Mouse (Mus musculus) stomach, postnatal 0 days (tissue): ENCODE measurements around the gene Klhl15. TPM values are rescaled to one million over a fixed set of nuclear protein-coding genes. Genes with fewer than 3 reads are reported as not detected.
A peak's percentile ranks its signal among the peaks of the same experiment; 100 is the strongest.

Experiments
- ATAC-seq: fragments of 200-750 bp; cut with Nextera tagmentation; 2 replicates; pipeline ENCODE4 v1.8.0; 2017; ENCODE audit not compliant: low FRiP score, low TSS enrichment
- DNase-seq: peaks from one replicate; pipeline ENCODE4 v3.0.0-alpha.2; 2016; ENCODE audit warnings: low spot score
- H3K27ac ChIP-seq: fragments of 300-500 bp; sonication (generic); replicated peaks from 2 replicates; pipeline ENCODE4 v1.5.1; 2014; ENCODE audit warnings: mild to moderate bottlenecking, control low read depth
- H3K27me3 ChIP-seq: fragments of 300-500 bp; sonication (generic); 2 replicates; pipeline ENCODE4 v1.6.1; 2014; ENCODE audit warnings: low read length; ENCODE audit not compliant: control insufficient read depth, insufficient read depth
- H3K36me3 ChIP-seq: fragments of 300-500 bp; sonication (generic); 2 replicates; pipeline ENCODE4 v1.6.1; 2014; ENCODE audit warnings: low read length, mixed read lengths; ENCODE audit not compliant: control insufficient read depth, insufficient read depth
- H3K4me1 ChIP-seq: fragments of 300-500 bp; sonication (generic); replicated peaks from 2 replicates; pipeline ENCODE4 v1.6.1; 2014; ENCODE audit warnings: antibody characterized with exemption; ENCODE audit not compliant: control insufficient read depth, insufficient read depth
- H3K4me2 ChIP-seq: fragments of 300-500 bp; sonication (generic); replicated peaks from 2 replicates; pipeline ENCODE4 v1.6.1; 2014; ENCODE audit warnings: low read depth, mild to moderate bottlenecking, control low read depth, moderate library complexity
- H3K4me3 ChIP-seq: fragments of 300-500 bp; sonication (generic); 2 replicates; pipeline ENCODE4 v1.5.1; 2014; ENCODE audit warnings: low read depth, low read length, control low read depth
- H3K9ac ChIP-seq: fragments of 300-500 bp; sonication (generic); 2 replicates; pipeline ENCODE4 v1.6.1; 2014; ENCODE audit warnings: mild to moderate bottlenecking, low read length, control low read depth, mixed read lengths
- H3K9me3 ChIP-seq: fragments of 300-500 bp; sonication (generic); 2 replicates; pipeline ENCODE4 v1.6.1; 2016; ENCODE audit warnings: low read length; ENCODE audit not compliant: control insufficient read depth
- CTCF ChIP-seq: IDR thresholded peaks from 2 replicates; pipeline ENCODE4 v1.5.1; 2016; ENCODE audit warnings: antibody characterized with exemption, low read depth, mild to moderate bottlenecking, moderate library complexity
- EP300 ChIP-seq: optimal IDR thresholded peaks from 2 replicates; pipeline ENCODE3; 2016; ENCODE audit warnings: antibody characterized with exemption
- WGBS: fragments of 180-500 bp; shearing (Covaris S2); extraction: QIAGEN DNeasy Blood & Tissue Kit; methylation state at CpG from one replicate; pipeline ENCODE4 v1.1.7; 2014; 5-methylcytosine and 5-hydroxymethylcytosine counted together
- polyA plus RNA-seq: library from polyadenylated mRNA; unstranded; fragments of >200 nt; fragmentation: Nextera tagmentation; extraction: Ambion mirVana; gene quantifications from 2 replicates; pipeline ENCODE4 v1.2.1, GENCODE M21; 2015

Klhl15 gene
- polyA plus RNA-seq, 1 experiment from 2014 or later: 5.9 TPM

DNA sequence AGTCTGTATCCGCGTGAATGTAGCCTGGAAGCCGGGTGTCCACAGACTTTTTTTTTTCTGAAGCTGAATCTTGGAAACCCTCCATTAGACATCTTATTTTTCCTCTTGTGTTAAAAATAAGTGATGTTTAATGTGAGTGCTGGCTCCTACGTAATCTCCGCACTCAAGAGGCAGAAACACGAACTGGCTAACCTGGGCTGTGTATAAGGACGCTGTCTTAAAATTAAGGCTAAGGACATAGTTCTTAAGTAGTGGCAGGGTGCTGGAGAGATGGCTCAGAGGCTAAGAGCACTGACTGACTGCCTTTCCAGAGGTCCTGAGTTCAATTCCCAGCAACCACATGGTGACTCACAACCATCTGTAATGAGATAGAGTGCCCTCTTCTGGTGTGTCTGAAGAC is 21.0 kb upstream of the Klhl15 start:
- H3K4me1 ChIP-seq: no peaks in the 10 kb centered on the region
- H3K9me3 ChIP-seq: no peaks in the 10 kb centered on the region
- ATAC-seq (no peak), DNase-seq (no peak)
- WGBS: 5% methylated on average over 7 of the region's 7 CpGs
- no peaks in the 10 kb centered on the region for H3K27me3 ChIP-seq
- peak overlapping the region; percentile 75 for H3K27ac ChIP-seq
- no peaks in the 10 kb centered on the region; the same call in 1 of the 2 replicates for H3K36me3 ChIP-seq
- peak overlapping the region; percentile 61 for H3K4me3 ChIP-seq
- TF ChIP-seq CTCF: peak; percentile 30; the same call in 1 of the 2 replicates
- no peak for TF ChIP-seq EP300
- H3K4me2 ChIP-seq: peak overlapping the region; percentile 58
- H3K9ac ChIP-seq: 0 out of 2 replicates have a peak overlapping the region, but pooled peaks have one; percentile 23

DNA sequence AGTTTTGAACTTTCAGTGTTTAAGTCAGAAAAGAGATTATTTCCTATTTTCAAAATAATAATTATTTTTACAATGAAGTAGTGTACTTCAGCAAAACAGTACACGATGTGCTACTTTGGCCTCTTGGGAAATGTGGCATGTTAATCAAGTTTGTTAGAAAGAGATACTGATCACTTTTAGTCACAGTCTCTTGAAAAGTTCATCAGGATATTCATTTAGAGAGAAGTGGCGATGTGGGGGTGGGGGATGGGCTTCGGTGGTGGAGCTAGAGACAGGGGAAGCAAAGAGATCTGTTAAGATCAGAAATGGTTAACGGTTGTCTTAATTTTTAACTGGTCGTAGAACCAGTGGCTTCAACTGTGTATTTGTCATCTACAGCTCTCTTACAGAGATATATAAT is 967 bp upstream of the Klhl15 start:
- no peak for TF ChIP-seq EP300
- no peak for TF ChIP-seq CTCF
- Histone ChIP-seq H3K9ac (no peak overlapping the region), H3K36me3 (no peaks in the 10 kb centered on the region), H3K27me3 (no peaks in the 10 kb centered on the region), H3K4me2 (no peak overlapping the region), H3K4me1 (no peaks in the 10 kb centered on the region), H3K27ac (no peak overlapping the region), H3K9me3 (no peaks in the 10 kb centered on the region), H3K4me3 (0 out of 2 replicates have a peak overlapping the region, but pooled peaks have one; percentile 66)
- 33% methylated on average over 5 of the region's 5 CpGs for WGBS
- ATAC-seq (no peak), DNase-seq (no peak)

DNA sequence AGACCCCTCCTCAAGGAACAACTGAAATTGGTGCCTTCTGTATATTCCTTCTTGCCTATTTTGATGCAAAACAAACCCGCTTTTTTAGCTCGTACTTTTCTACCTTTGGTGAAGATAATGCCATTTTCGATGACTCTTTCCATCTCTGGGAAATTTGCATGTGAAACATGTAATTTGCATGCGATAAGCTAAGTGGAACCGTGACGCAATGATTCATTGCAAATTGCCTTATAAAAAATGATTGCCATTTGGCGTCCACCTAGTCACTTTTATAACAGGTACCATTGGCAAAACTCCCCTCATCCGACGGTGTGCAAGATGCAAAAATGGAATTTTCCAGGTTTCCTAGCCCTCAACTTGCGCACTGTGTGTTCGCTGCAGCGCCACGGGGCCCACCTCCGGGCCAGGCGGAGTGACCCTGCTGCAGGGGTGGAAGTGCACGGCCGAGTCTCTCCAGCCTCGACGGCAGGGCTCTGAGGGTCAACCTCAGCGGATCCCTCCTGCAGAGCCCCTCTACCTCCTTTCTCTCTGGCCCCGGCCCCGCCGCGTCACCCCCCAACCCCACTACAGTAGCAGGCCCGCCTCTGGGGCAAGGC is 365 bp upstream of the Klhl15 start:
- no peak for TF ChIP-seq CTCF
- TF ChIP-seq EP300: no peak
- peak overlapping the region; percentile 60 for H3K4me2 ChIP-seq
- ATAC-seq (no peak), DNase-seq (no peak)
- peak overlapping the region; percentile 66 for H3K4me3 ChIP-seq
- H3K27ac ChIP-seq: peak overlapping the region; percentile 85
- no peaks in the 10 kb centered on the region for H3K27me3 ChIP-seq
- no peaks in the 10 kb centered on the region for H3K9me3 ChIP-seq
- no peaks in the 10 kb centered on the region for H3K36me3 ChIP-seq
- 9% methylated on average over 23 of the region's 25 CpGs for WGBS
- H3K4me1 ChIP-seq: no peaks in the 10 kb centered on the region
- peak overlapping the region; percentile 70 for H3K9ac ChIP-seq

DNA sequence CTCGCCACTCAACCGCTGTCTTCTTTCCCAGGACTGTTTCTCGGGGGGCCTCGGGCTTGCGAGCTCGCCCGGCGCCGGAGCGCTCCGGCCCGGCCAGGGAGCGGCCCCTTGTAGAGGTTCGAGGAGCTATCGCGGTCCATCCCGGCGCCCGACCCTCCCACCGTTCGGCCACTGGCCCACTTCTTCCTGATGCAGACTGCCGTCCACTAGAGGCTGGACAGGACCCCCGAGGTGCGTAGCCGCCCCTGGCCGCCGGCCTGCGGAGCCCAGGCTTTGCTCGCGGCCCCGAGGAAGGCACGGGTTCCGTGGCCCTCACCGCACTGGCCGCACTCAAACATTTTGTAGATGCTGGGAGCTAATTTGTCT is 774 bp downstream of the Klhl15 start:
- ATAC-seq: no peak; the same call in 1 of the 2 replicates
- Histone ChIP-seq H3K36me3 (no peaks in the 10 kb centered on the region), H3K9ac (peak overlapping the region; percentile 70), H3K9me3 (no peaks in the 10 kb centered on the region), H3K4me1 (no peaks in the 10 kb centered on the region), H3K27ac (peak overlapping the region; percentile 85), H3K4me2 (peak overlapping the region; percentile 60), H3K4me3 (peak overlapping the region; percentile 66), H3K27me3 (no peaks in the 10 kb centered on the region)
- no peak for DNase-seq
- TF ChIP-seq CTCF (no peak), EP300 (no peak)
- WGBS: 15% methylated on average over 35 of the region's 35 CpGs

DNA sequence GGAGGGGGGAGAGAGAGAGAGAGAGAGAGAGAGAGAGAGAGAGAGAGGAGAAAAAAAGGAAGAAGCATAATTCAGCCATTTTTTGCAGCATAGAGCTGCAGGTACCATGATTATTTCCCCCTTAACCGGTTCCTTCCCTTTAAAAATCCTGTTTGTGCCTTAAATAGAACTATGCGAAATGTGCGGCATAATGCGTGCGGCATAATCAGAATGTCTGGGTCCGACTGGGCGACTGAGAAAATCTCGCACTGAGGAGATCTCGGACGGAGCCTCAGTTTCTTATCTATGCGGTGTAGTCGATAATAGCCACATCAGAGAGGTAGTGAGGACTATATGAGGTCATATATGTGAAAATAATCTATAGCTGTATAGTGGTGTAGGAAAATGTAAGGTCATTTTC is 1.2 kb downstream of the Klhl15 start:
- Histone ChIP-seq H3K4me1 (no peaks in the 10 kb centered on the region), H3K4me2 (peak overlapping the region; percentile 60), H3K4me3 (peak overlapping the region; percentile 66), H3K9ac (peak overlapping the region; percentile 70; the same call in 1 of the 2 replicates), H3K36me3 (no peaks in the 10 kb centered on the region), H3K27me3 (no peaks in the 10 kb centered on the region), H3K9me3 (no peaks in the 10 kb centered on the region), H3K27ac (no peak overlapping the region)
- DNase-seq (peak; percentile 12), ATAC-seq (no peak)
- 16% methylated on average over 12 of the region's 12 CpGs for whole genome bisulfite sequencing
- TF ChIP-seq EP300: no peak
- TF ChIP-seq CTCF: no peak

DNA sequence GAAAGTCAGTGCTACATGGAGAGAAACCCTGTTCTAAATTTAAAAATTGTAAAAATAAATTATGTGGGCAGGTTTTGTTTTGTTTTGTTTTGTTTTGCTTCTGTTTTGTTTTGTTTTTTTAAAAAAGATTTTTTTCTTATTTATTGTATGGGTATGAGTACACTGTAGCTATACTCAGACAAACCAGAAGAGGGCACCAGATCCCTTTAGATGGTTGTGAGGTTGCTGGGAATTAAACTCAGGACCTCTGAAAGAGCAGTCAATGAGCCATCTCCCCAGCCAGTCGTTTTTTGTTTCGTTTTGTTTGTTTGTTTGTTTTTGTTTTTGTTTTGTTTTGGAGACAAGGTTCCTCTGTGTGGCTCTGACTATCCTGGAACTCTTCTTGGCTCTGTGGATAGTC is 54.5 kb downstream of the Klhl15 start:
- Histone ChIP-seq H3K36me3 (no peaks in the 10 kb centered on the region), H3K9me3 (no peaks in the 10 kb centered on the region), H3K27me3 (no peaks in the 10 kb centered on the region), H3K27ac (no peak overlapping the region), H3K4me3 (no peak overlapping the region), H3K9ac (no peak overlapping the region), H3K4me1 (no peaks in the 10 kb centered on the region), H3K4me2 (no peak overlapping the region)
- TF ChIP-seq EP300 (no peak), CTCF (peak; percentile 69)
- ATAC-seq (no peak), DNase-seq (peak; percentile 18)
- WGBS: 8% methylated on average over 2 of the region's 2 CpGs
